Mouse (Mus musculus): ENCODE measurements around the gene Slc22a4.

GRCm38 (mm10) chr11:53979788-53980621 is 47.9 kb downstream of the Slc22a4 start, which contains the start of gene Slc22a21:
- TF ChIP-seq CTCF (conservative IDR thresholded peaks at IDR 0.05; ENCODE audit: low read length) (no peak), NANOG (IDR thresholded peaks at IDR 0.05; ENCODE audit: borderline replicate concordance, low read length) (no peak)

Measured in E14TG2a.4 (cell line).